Mouse (Mus musculus): ENCODE results near the gene Thsd7a. TPM values are rescaled to one million over a fixed set of nuclear protein-coding genes. Genes with fewer than 3 reads are reported as not detected.
A peak's percentile ranks its signal among the peaks of the same experiment; 100 is the strongest.

The Thsd7a gene
- total RNA-seq, 2 experiments from 2014 or later: 36.3 to 37.4 TPM

GRCm38 (mm10) chr6:12506877-12507276 lies 242.3 kb downstream of the Thsd7a start:
- no peak for DNase-seq (ENCODE audit: low spot score in 2 of 2)

GRCm38 (mm10) chr6:12503867-12504266 lies 245.3 kb downstream of the Thsd7a start:
- DNase-seq (ENCODE audit: low spot score in 2 of 2): no peak

DNA sequence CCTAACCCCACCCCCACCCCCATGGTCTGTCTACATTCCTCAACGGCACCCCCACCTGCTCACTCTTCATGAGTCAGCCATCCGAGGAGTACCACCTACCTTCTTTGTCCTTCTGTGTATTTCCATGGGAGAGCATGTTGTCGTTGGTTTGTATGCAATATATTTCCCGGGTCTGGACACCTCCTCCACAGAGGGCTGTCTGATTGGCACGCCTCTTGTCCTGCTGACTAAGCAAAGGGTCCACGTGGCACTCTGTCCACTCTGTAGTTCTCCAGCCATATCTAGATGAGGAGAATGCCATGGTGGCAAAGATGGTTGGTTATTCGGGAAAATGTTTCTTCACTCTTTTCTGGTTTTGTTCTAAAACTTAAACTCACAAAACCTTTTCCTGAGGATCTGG lies 248.3 kb downstream of the Thsd7a start:
- no peak for DNase-seq (ENCODE audit: low spot score in 2 of 2)

DNA sequence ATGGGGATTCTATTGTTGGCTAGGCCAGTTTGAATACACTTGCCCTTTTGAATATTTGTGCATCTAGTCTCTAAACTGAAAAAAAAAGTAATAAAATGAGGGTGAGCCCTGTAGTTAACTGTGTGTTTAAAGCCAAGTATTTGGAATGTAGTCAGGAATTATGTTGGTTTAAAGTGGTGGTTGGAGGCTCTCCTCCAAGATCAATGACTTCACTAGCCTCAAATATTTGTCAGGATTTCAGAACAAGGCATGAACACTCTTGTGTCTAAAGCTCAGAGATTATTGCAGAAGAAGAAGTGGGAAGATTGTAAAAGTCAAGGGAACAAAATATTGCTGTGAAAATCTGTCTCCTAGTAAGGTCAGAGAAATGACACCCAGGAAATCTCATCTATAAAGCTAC lies 249.3 kb downstream of the Thsd7a start:
- no peak for DNase-seq (ENCODE audit: low spot score in 2 of 2)

DNA sequence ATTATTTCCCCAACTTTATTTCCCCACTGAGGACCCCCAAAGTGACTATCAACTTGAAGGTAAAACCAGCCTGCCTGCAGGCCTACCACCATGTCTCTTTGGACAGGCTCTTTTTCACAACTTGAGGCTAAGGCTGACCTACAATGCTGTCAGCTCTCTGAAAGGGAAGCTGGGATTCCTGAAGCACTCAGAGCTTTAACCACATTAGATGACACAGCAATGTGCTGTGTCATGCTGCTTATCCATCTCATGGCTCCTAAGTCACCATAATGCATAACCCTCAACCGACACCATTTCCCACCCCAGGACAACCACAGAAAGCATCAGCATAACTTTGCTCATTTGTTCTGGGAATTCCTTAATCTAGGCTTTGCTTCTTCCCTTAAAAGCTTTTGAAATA lies 255.6 kb downstream of the Thsd7a start:
- DNase-seq (ENCODE audit: low spot score in 2 of 2): no peak

GRCm38 (mm10) chr6:12488882-12489281 lies 260.3 kb downstream of the Thsd7a start:
- no peak for DNase-seq (ENCODE audit: low spot score in 2 of 2)

DNA sequence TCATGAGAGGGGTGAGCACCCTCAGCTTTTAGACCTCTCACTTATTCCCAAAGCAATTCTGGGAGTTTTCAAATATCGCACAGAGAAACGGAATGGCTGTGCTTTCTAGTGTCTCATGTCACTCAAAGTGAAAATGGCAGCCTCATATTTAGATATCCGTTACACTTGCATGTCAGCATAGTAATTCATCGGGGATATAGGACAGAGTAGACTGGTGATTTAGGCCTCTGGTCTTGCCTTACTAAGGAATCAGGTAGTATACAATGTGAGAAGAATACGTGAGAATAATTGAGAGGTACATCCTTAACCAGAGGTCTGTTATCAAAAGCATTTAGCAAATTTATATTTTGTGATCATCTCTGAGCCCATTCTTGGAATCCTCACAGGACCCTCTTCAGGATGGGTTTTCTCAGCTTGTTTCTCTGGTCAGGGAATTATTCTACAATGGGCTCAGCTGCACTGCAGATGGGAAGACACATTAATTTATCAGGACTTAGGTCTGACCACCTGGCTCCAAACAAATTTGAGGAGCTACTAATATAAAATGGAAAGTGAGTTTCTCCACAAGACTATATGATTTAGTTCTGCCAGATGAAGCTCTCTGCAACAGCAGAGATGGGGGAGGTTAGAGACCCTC lies 267.6 kb downstream of the Thsd7a start:
- DNase-seq (ENCODE audit: low spot score in 2 of 2): no peak

DNA sequence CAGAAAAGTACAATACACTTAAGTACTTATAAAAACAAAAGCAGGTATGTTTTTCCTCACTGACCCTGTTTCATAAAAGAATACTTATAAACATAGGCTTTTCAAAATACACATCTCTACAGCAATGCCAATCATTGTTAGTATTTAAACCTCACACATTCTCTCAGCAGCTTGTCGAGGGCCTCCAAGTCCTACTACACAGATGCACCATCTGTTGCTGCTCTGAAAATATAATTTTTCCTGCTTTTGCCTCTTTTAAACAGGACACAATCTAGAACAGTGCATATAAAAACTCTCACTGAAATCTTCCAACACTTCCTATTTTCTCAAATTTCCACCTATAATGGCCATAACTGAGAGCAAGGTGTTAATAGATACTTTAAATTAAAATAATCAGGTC lies 270.9 kb downstream of the Thsd7a start:
- DNase-seq (ENCODE audit: low spot score in 2 of 2): no peak

GRCm38 (mm10) chr6:12470935-12471334 lies 278.3 kb downstream of the Thsd7a start:
- no peak for DNase-seq (ENCODE audit: low spot score in 2 of 2)

DNA sequence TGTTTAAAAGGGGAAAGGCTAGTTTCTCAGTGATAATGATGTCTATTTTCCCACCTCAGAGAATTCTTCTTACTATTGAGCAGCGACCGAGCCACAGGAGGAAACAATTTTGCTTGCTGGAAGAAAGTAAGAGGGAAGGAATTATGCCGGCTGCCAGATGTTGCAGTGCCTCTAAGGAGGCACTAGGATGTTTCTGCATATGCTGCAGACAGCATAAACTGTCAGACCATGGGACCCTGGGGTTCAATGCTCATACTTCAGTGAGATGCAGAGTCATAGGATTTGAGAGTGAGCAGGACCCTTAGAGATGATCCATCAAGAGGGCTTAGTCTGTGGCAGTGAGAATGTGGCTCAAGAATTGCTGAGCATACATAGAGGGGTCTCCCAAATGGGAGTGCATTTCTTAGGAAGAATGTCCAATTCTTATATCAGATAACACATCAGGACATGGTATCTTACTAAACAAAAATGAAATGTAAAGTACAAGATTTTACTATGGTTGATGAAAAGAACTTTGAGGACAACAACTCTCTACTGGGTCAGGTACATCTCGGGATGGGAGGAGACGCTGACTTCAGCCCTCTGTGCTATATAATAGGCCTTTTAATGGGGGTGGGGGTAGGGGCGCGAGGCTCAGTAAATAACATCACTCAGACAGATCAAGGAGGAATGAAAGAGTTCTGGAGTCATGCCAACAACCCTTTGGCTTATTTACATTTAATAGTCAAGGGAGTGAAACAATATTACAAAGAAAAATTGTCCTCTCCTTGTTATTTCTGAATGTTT lies 281.7 kb downstream of the Thsd7a start:
- no peak for DNase-seq (ENCODE audit: low spot score in 2 of 2)

GRCm38 (mm10) chr6:12458841-12459240 lies 290.4 kb downstream of the Thsd7a start:
- DNase-seq (ENCODE audit: low spot score in 2 of 2): no peak

DNA sequence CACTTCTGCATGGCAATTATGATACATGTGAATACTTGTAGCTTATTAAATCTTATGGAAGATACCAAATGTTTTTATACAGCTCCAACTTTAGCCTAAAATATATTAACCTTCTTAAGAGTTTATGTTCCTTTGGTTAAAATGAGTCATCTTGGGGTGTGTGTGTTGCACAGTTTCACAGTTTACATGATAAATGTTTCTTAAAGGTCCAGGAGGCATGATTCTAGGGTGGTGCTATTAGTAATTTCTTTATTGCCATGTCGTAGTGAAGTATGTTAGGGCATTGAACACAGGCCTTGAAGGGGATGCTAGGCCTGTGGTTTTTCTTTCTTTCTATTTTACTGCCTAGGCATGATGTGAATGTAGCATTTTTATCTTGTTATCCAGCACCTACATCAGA lies 291.8 kb downstream of the Thsd7a start:
- no peak for DNase-seq (ENCODE audit: low spot score in 2 of 2)

- DNase-seq (ENCODE audit: low spot score in 2 of 2): no peak
Measured at GRCm38 (mm10) chr6:12454876-12455485, 294.2 kb downstream of the Thsd7a start.

DNA sequence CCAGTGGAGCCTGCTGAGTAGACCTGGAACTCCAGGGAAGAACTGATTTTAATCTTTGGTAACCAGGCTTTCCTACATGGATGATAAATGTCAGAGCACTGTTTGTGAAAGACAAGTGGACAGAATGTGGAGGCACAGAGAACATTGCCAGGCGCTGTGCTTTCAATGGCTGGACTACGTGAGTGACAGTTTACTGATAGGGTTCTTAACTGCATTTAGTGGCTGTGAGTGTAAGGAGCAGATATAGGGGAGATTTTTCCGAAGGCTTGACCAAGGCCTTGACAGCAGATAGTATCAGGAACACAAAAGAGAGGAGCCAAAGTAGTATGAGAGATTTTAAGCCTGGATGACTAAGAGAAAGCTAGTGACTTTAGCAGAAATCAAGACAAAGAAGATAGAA lies 295.1 kb downstream of the Thsd7a start:
- DNase-seq (ENCODE audit: low spot score in 2 of 2): no peak

GRCm38 (mm10) chr6:12448851-12449250 lies 300.4 kb downstream of the Thsd7a start:
- DNase-seq (ENCODE audit: low spot score in 2 of 2): no peak

- no peak for DNase-seq (ENCODE audit: low spot score in 2 of 2)
Measured at GRCm38 (mm10) chr6:12445486-12445885, 303.7 kb downstream of the Thsd7a start.

- no peak for DNase-seq (ENCODE audit: low spot score in 2 of 2)
Measured at GRCm38 (mm10) chr6:12439561-12439960, 309.6 kb downstream of the Thsd7a start.

GRCm38 (mm10) chr6:12419070-12419469 lies 330.1 kb downstream of the Thsd7a start:
- peak in 1 of 2 experiments; percentile 4 for DNase-seq (ENCODE audit: low spot score in 2 of 2)

- no peak for DNase-seq (ENCODE audit: low spot score in 2 of 2)
Measured at GRCm38 (mm10) chr6:12416976-12417375, 332.2 kb downstream of the Thsd7a start.

- DNase-seq (ENCODE audit: low spot score in 2 of 2): no peak
Measured at GRCm38 (mm10) chr6:12404441-12404840, 344.8 kb downstream of the Thsd7a start.

GRCm38 (mm10) chr6:12402996-12403395 lies 346.2 kb downstream of the Thsd7a start:
- DNase-seq (ENCODE audit: low spot score in 2 of 2): no peak

- DNase-seq (ENCODE audit: low spot score in 2 of 2): no peak
Measured at GRCm38 (mm10) chr6:12397776-12398522, 351.3 kb downstream of the Thsd7a start.
